15 mouse cellular contexts compared by ENCODE assay signal in genomic region chr11:113923137-113923536, GRCm38 (mm10).
A peak's percentile ranks its signal among the peaks of the same experiment; 100 is the strongest.
DNase-seq lines count a peak whose midpoint lies in the region; ATAC-seq lines count a peak whose summit lies in the region.
"Had no signal": no experiment of that assay in that cellular context is flagged by ENCODE, and none has a peak within 500 bp of the region (broad histone marks: within the 10 kb centered on the region; RNA-seq: fewer than 3 reads in every experiment).

No protein-coding gene starts in this region.

- DNase-seq in cerebellum, adult 11-12 months: peak; percentile 10
- DNase-seq in brain, adult 2 months (ENCODE audit: low read depth, low spot score): peak; percentile 45
- DNase-seq in midbrain, embryonic 11.5 days (ENCODE audit: low spot score, missing footprints): no peak
- DNase-seq in T-cell, adult 2 months (ENCODE audit: low spot score): no peak
- DNase-seq in heart, adult 11 months: no peak
- no peak for DNase-seq in urinary bladder, postnatal 4 days (ENCODE audit: low spot score in 2 of 2)
- DNase-seq: gastrocnemius, postnatal 10 days; heart, postnatal 10 days; liver, embryonic 13.5 days had no signal

- WGBS in forebrain, embryonic 12.5 days: 27% methylated on average over 5 of the region's 5 CpGs
- WGBS in midbrain, embryonic 11.5 days: 41% methylated on average over 5 of the region's 5 CpGs

- H3K4me2 ChIP-seq in forebrain, embryonic 12.5 days: no peak overlapping the region
- H3K4me2 ChIP-seq in midbrain, embryonic 11.5 days: no peak overlapping the region
- H3K4me2 ChIP-seq: embryonic facial prominence, embryonic 12.5 days; kidney, embryonic 15.5 days; liver, embryonic 13.5 days had no signal

- H3K27me3 ChIP-seq in forebrain, embryonic 12.5 days: no peaks in the 10 kb centered on the region
- no peaks in the 10 kb centered on the region for H3K27me3 ChIP-seq in midbrain, embryonic 11.5 days (ENCODE audit: control insufficient read depth, insufficient read depth, low read length)
- H3K27me3 ChIP-seq: embryonic facial prominence, embryonic 12.5 days; kidney, embryonic 15.5 days; liver, embryonic 13.5 days had no signal

- H3K4me1 ChIP-seq in forebrain, embryonic 12.5 days: peaks cover 28% of the 10 kb centered on the region
- peaks cover 7% of the 10 kb centered on the region for H3K4me1 ChIP-seq in midbrain, embryonic 11.5 days (ENCODE audit: control insufficient read depth, insufficient read depth, low read length)
- H3K4me1 ChIP-seq: embryonic facial prominence, embryonic 12.5 days; liver, embryonic 13.5 days had no signal

- no peak overlapping the region for H3K4me3 ChIP-seq in forebrain, embryonic 12.5 days (replicated peaks)
- no peak overlapping the region for H3K4me3 ChIP-seq in midbrain, embryonic 11.5 days (ENCODE audit: low read depth, low read length)
- H3K4me3 ChIP-seq: embryonic facial prominence, embryonic 12.5 days; kidney, embryonic 15.5 days; left cerebral cortex, adult 2 months; liver, embryonic 13.5 days had no signal

- 0 out of 2 replicates have a peak, but pooled peaks cover 3% of the 10 kb centered on the region for H3K9me3 ChIP-seq in forebrain, embryonic 12.5 days
- H3K9me3 ChIP-seq in midbrain, embryonic 11.5 days (ENCODE audit: control insufficient read depth, low read length): no peaks in the 10 kb centered on the region
- H3K9me3 ChIP-seq: embryonic facial prominence, embryonic 12.5 days; kidney, embryonic 15.5 days; liver, embryonic 13.5 days had no signal

- H3K36me3 ChIP-seq in forebrain, embryonic 12.5 days (replicated peaks): no peaks in the 10 kb centered on the region
- no peaks in the 10 kb centered on the region for H3K36me3 ChIP-seq in midbrain, embryonic 11.5 days (ENCODE audit: control insufficient read depth, insufficient read depth, low read length)
- H3K36me3 ChIP-seq: embryonic facial prominence, embryonic 12.5 days; kidney, embryonic 15.5 days; liver, embryonic 13.5 days had no signal

- H3K27ac ChIP-seq in forebrain, embryonic 12.5 days: peak overlapping the region; percentile 56
- H3K27ac ChIP-seq in midbrain, embryonic 11.5 days (ENCODE audit: low read depth, low read length): peak overlapping the region; percentile 44
- H3K27ac ChIP-seq: embryonic facial prominence, embryonic 12.5 days; kidney, embryonic 15.5 days; left cerebral cortex, adult 2 months; liver, embryonic 13.5 days; macrophage had no signal

- H3K9ac ChIP-seq in forebrain, embryonic 12.5 days: no peak overlapping the region
- H3K9ac ChIP-seq in midbrain, embryonic 11.5 days (ENCODE audit: low read length): no peak overlapping the region
- H3K9ac ChIP-seq: embryonic facial prominence, embryonic 12.5 days; kidney, embryonic 15.5 days; liver, embryonic 13.5 days had no signal

- no peak for ATAC-seq in cerebellum, adult (ENCODE audit: insufficient number of reproducible peaks, low FRiP score, low TSS enrichment)
- ATAC-seq in forebrain, embryonic 12.5 days (ENCODE audit: low FRiP score): peak; percentile 33; the same call in 1 of the 2 replicates
- peak; percentile 78 for ATAC-seq in midbrain, embryonic 11.5 days (ENCODE audit: low FRiP score)

Comparison
In these comparisons a context has a peak if more than half of its experiments do, and no peak if none do; other contexts are left out.
1. DNase-seq: peak in cerebellum, adult 11-12 months (single experiment) and brain, adult 2 months (single experiment); none in midbrain, embryonic 11.5 days (single experiment), T-cell, adult 2 months (single experiment), heart, adult 11 months (single experiment) and urinary bladder, postnatal 4 days (0 of 2).